Mouse (Mus musculus) liver, embryonic 14.5 days (tissue): Measurements from ENCODE around the gene Cgrrf1. TPM values are rescaled to one million over a fixed set of nuclear protein-coding genes. Genes with fewer than 3 reads are reported as not detected.

ENCODE experiments used
- ATAC-seq: fragments of 200-750 bp; cut with Nextera tagmentation; 2 replicates; pipeline ENCODE4 v1.8.0; 2017; ENCODE audit warnings: moderate number of reproducible peaks, mild to moderate bottlenecking, moderate library complexity; ENCODE audit not compliant: insufficient read depth
- DNase-seq, 3 experiments: peaks; one replicate each; pipeline ENCODE4 v3.0.0-alpha.2; 2012 to 2013; ENCODE audit warnings: low read depth in 3 of 3, low spot score in 3 of 3
- H3K27ac ChIP-seq: fragments of 300-500 bp; sonication (generic); 2 replicates; pipeline ENCODE4 v1.5.1; 2014; ENCODE audit warnings: moderate library complexity, mild to moderate bottlenecking, control low read depth, inconsistent platforms
- H3K27me3 ChIP-seq: fragments of 300-500 bp; sonication (generic); 2 replicates; pipeline ENCODE4 v1.6.1; 2014; ENCODE audit warnings: mild to moderate bottlenecking, low read length, moderate library complexity; ENCODE audit not compliant: control insufficient read depth, insufficient read depth
- H3K36me3 ChIP-seq: fragments of 300-500 bp; sonication (generic); replicated peaks from 2 replicates; pipeline ENCODE4 v1.6.1; 2014; ENCODE audit warnings: low read depth; ENCODE audit not compliant: control insufficient read depth, insufficient read depth
- H3K4me1 ChIP-seq, 2 experiments: fragments of 200-500 bp in 1 of 2; fragments of 300-500 bp in 1 of 2; sonication (generic) in 1 of 2; replicated peaks; 2 replicates each; pipeline ENCODE4 v1.6.1; 2012 to 2014; ENCODE audit warnings: antibody characterized with exemption in 1 of 2, inconsistent platforms in 1 of 2, low read length in 1 of 2; ENCODE audit not compliant: control insufficient read depth in 2 of 2, insufficient read depth in 2 of 2
- H3K4me2 ChIP-seq: fragments of 300-500 bp; sonication (generic); 2 replicates; pipeline ENCODE4 v1.6.1; 2014; ENCODE audit warnings: low read depth, mild to moderate bottlenecking, control low read depth, moderate library complexity
- H3K4me3 ChIP-seq, 2 experiments: fragments of 200-500 bp in 1 of 2; fragments of 300-500 bp in 1 of 2; sonication (generic) in 1 of 2; 2 replicates each; pipeline ENCODE4 v1.5.1; 2012 to 2014; ENCODE audit warnings: low read depth in 2 of 2, low read length in 2 of 2, mild to moderate bottlenecking in 2 of 2, control low read depth in 1 of 2, inconsistent platforms in 1 of 2, moderate library complexity in 1 of 2; ENCODE audit not compliant: insufficient read depth in 1 of 2
- H3K9ac ChIP-seq: fragments of 300-500 bp; sonication (generic); replicated peaks from 2 replicates; pipeline ENCODE4 v1.6.1; 2014; ENCODE audit warnings: mild to moderate bottlenecking, control low read depth, moderate library complexity
- H3K9me3 ChIP-seq: fragments of 300-500 bp; sonication (generic); 2 replicates; pipeline ENCODE4 v1.6.1; 2016; ENCODE audit warnings: low read length, mixed read lengths; ENCODE audit not compliant: control insufficient read depth
- CTCF ChIP-seq: IDR thresholded peaks from 2 replicates; pipeline ENCODE4 v1.5.1; 2016; ENCODE audit warnings: antibody characterized with exemption, low read depth, control low read depth
- EP300 ChIP-seq: IDR thresholded peaks from 2 replicates; pipeline ENCODE4 v1.6.1; 2016; ENCODE audit warnings: antibody characterized with exemption, low read depth
- WGBS: fragments of 180-500 bp; shearing (Covaris S2); extraction: QIAGEN DNeasy Blood & Tissue Kit; methylation state at CpG from one replicate; pipeline ENCODE4 v1.1.7; 2014; ENCODE audit not compliant: insufficient replicate concordance; 5-methylcytosine and 5-hydroxymethylcytosine counted together
- polyA plus RNA-seq, 2 experiments: library from polyadenylated mRNA; depleted of rRNA in 1 of 2; stranded (reverse) in 1 of 2; unstranded in 1 of 2; fragments of >200 nt; fragmentation: Nextera tagmentation in 1 of 2; extraction: Ambion mirVana in 1 of 2; gene quantifications; 2 replicates each; pipeline versions ENCODE4 v1.2.1 to v1.2.3; 2012 to 2014

The Cgrrf1 gene
- polyA plus RNA-seq, 2 experiments, result 9.7 to 24.1 TPM

GRCm38 (mm10) chr14:46800684-46801345, 31.1 kb upstream of the Cgrrf1 start:
- Histone ChIP-seq H3K4me2 (no peak overlapping the region), H3K27ac (no peak overlapping the region), H3K4me3 (no peak overlapping the region), H3K4me1 (peaks cover 6 to 7% of the 10 kb centered on the region in 2 experiments), H3K27me3 (no peaks in the 10 kb centered on the region), H3K9ac (no peak overlapping the region), H3K36me3 (no peaks in the 10 kb centered on the region), H3K9me3 (no peaks in the 10 kb centered on the region)
- 71% methylated on average over 3 of the region's 3 CpGs for WGBS
- DNase-seq (no peak), ATAC-seq (no peak)
- TF ChIP-seq EP300 (no peak), CTCF (no peak)

- Histone ChIP-seq H3K27me3 (no peaks in the 10 kb centered on the region), H3K36me3 (no peaks in the 10 kb centered on the region)
- ATAC-seq, result no peak
Observed at GRCm38 (mm10) chr14:46803259-46803658, 28.7 kb upstream of the Cgrrf1 start.

GRCm38 (mm10) chr14:46803791-46804190, 28.1 kb upstream of the Cgrrf1 start:
- Histone ChIP-seq H3K27me3 (no peaks in the 10 kb centered on the region), H3K4me2 (no peak overlapping the region), H3K36me3 (no peaks in the 10 kb centered on the region), H3K4me3 (no peak overlapping the region), H3K27ac (no peak overlapping the region), H3K9ac (no peak overlapping the region), H3K4me1 (peaks cover 6 to 7% of the 10 kb centered on the region in 2 experiments), H3K9me3 (no peaks in the 10 kb centered on the region)
- DNase-seq, result no peak
- 61% methylated on average over 1 of the region's 1 CpGs for WGBS
- no peak for ATAC-seq
- TF ChIP-seq EP300 (no peak), CTCF (no peak)

More at GRCm38 (mm10) chr14:46803259-46803658, 28.7 kb upstream of the Cgrrf1 start:
- Histone ChIP-seq H3K27ac (no peak overlapping the region), H3K4me3 (no peak overlapping the region), H3K9me3 (no peaks in the 10 kb centered on the region), H3K4me2 (no peak overlapping the region), H3K9ac (no peak overlapping the region), H3K4me1 (peaks cover 6 to 7% of the 10 kb centered on the region in 2 experiments)
- WGBS, result 77% methylated on average over 4 of the region's 4 CpGs
- no peak for DNase-seq
- TF ChIP-seq EP300 (no peak), CTCF (no peak)

- Histone ChIP-seq H3K27ac (no peak overlapping the region), H3K4me3 (no peak overlapping the region), H3K9ac (no peak overlapping the region), H3K4me1 (peaks cover under 1 to 3% of the 10 kb centered on the region in 2 experiments; a peak in 3 of 4 replicates), H3K9me3 (no peaks in the 10 kb centered on the region), H3K27me3 (no peaks in the 10 kb centered on the region), H3K36me3 (peaks cover 13% of the 10 kb centered on the region), H3K4me2 (no peak overlapping the region)
- TF ChIP-seq CTCF (no peak), EP300 (no peak)
- DNase-seq (no peak), ATAC-seq (no peak)
- WGBS, result 70% methylated on average over 5 of the region's 5 CpGs
Observed at GRCm38 (mm10) chr14:46806186-46806585, 25.7 kb upstream of the Cgrrf1 start.

- TF ChIP-seq EP300, result no peak
- TF ChIP-seq CTCF, result no peak
- no peaks in the 10 kb centered on the region for H3K9me3 ChIP-seq
- H3K4me3 ChIP-seq, result no peak overlapping the region
- H3K36me3 ChIP-seq, result peaks cover 18% of the 10 kb centered on the region
- H3K4me1 ChIP-seq, result no peaks in the 10 kb centered on the region
- no peak overlapping the region for H3K4me2 ChIP-seq
- no peaks in the 10 kb centered on the region for H3K27me3 ChIP-seq
- no peak overlapping the region for H3K27ac ChIP-seq
- DNase-seq (no peak), ATAC-seq (no peak)
- 47% methylated on average over 3 of the region's 3 CpGs for WGBS
- no peak overlapping the region for H3K9ac ChIP-seq
Observed at GRCm38 (mm10) chr14:46807927-46808326, 24.0 kb upstream of the Cgrrf1 start.
